Mouse (Mus musculus) lung, postnatal 0 days (tissue): ENCODE measurements at regions not wholly inside any gene's neighbourhood (a gene's known extent, or its start where the extent isn't known, plus 50 kb on each side); places are given as distances from the start of the nearest gene placed in this dataset.

Experiments used
- CTCF ChIP-seq: IDR thresholded peaks from 2 replicates; pipeline ENCODE4 v1.5.1; 2016; ENCODE audit warnings: antibody characterized with exemption, mild to moderate bottlenecking
- EP300 ChIP-seq: IDR thresholded peaks from 2 replicates; pipeline ENCODE4 v1.6.1; 2016; ENCODE audit warnings: antibody characterized with exemption, mild to moderate bottlenecking, control low read depth

- no peak for TF ChIP-seq CTCF
- TF ChIP-seq EP300, result no peak
Observed at GRCm38 (mm10) chr3:39114056-39114455, 227.3 kb downstream of the Fat4 start.
